Mouse (Mus musculus) forebrain, embryonic 10.5 days (tissue): ENCODE measurements at regions not wholly inside any gene's neighbourhood (a gene's known extent, or its start where the extent isn't known, plus 50 kb on each side); places are given as distances from the start of the nearest gene placed in this dataset.
"Not testable (repeated sequence)": the region's sequence is repeated elsewhere in the genome, so short reads cannot be mapped to it uniquely, and the experiment has no call there.

Experiments used
- DNase-seq: peaks from one replicate; pipeline ENCODE4 v3.0.0-alpha.2; 2017; ENCODE audit warnings: low spot score; ENCODE audit errors: extremely low spot score
- H3K27ac ChIP-seq: fragments of 300-500 bp; sonication (generic); 2 replicates; pipeline ENCODE4 v1.5.1; 2016; ENCODE audit warnings: mild to moderate bottlenecking
- H3K27me3 ChIP-seq: fragments of 300-500 bp; sonication (generic); 2 replicates; pipeline ENCODE4 v1.6.1; 2016; ENCODE audit warnings: mild to moderate bottlenecking; ENCODE audit not compliant: poor library complexity, severe bottlenecking
- H3K36me3 ChIP-seq: fragments of 300-500 bp; sonication (generic); replicated peaks from 2 replicates; pipeline ENCODE4 v1.6.1; 2016; ENCODE audit warnings: mild to moderate bottlenecking, moderate library complexity
- H3K4me1 ChIP-seq: fragments of 300-500 bp; sonication (generic); 2 replicates; pipeline ENCODE4 v1.6.1; 2016
- H3K4me3 ChIP-seq: fragments of 300-500 bp; sonication (generic); 2 replicates; pipeline ENCODE4 v1.5.1; 2016; ENCODE audit warnings: mild to moderate bottlenecking, moderate library complexity
- H3K9me3 ChIP-seq: fragments of 300-500 bp; sonication (generic); 2 replicates; pipeline ENCODE4 v1.6.1; 2016; ENCODE audit warnings: mild to moderate bottlenecking, moderate library complexity
- WGBS: fragments of 180-500 bp; shearing (Covaris S2); methylation state at CpG from one replicate; pipeline ENCODE4 v1.1.7; 2016; 5-methylcytosine and 5-hydroxymethylcytosine counted together

- not testable (repeated sequence) for H3K4me1 ChIP-seq, H3K4me3 ChIP-seq, H3K27ac ChIP-seq, H3K36me3 ChIP-seq, H3K27me3 ChIP-seq, DNase-seq
- 92% methylated on average over 8 of the region's 8 CpGs for WGBS
- H3K9me3 ChIP-seq, result peaks cover 57% of the 10 kb centered on the region
Measured at GRCm38 (mm10) chr7:7061001-7061400, 60.3 kb downstream of the Zfp954 start.
